Mouse (Mus musculus): ENCODE measurements around the gene Sh3bp5. TPM values are rescaled to one million over a fixed set of nuclear protein-coding genes. Genes with fewer than 3 reads are reported as not detected.

Sh3bp5 gene
- total and polyA plus RNA-seq, 3 experiments = 0.19 to 1.0 TPM; not detected in 1

- Histone ChIP-seq H3K9ac (ENCODE audit: control insufficient read depth, low read depth, low read length, poor library complexity, severe bottlenecking) (no peak overlapping the region), H3K4me1 (ENCODE audit: control insufficient read depth in 1 of 2, insufficient read depth in 2 of 2, low read length in 2 of 2) (no peaks in the 10 kb centered on the region), H3K36me3 (ENCODE audit: control insufficient read depth in 1 of 2, insufficient read depth in 2 of 2, low read length in 2 of 2) (peaks cover 0 to 2% of the 10 kb centered on the region in 2 experiments; a peak in 1 of 4 replicates), H3K4me3 (ENCODE audit: control insufficient read depth in 1 of 2, insufficient read depth in 1 of 2, low read depth in 2 of 2, low read length in 2 of 2) (no peak overlapping the region), H3K9me3 (replicated peaks; ENCODE audit: insufficient read depth, low read length) (no peaks in the 10 kb centered on the region), H3K27me3 (ENCODE audit: control insufficient read depth in 1 of 2, insufficient read depth in 2 of 2, low read length in 2 of 2) (peaks cover 4 to 6% of the 10 kb centered on the region in 2 experiments), H3K27ac (ENCODE audit: control insufficient read depth, low read depth, low read length) (no peak overlapping the region), H3K79me2 (ENCODE audit: control insufficient read depth, insufficient read depth, low read length, poor library complexity) (no peaks in the 10 kb centered on the region)
- TF ChIP-seq CHD1 (IDR thresholded peaks at IDR 0.05; ENCODE audit: low read depth, low read length) (no peak), MXI1 (IDR thresholded peaks at IDR 0.05; ENCODE audit: low read depth, low read length) (no peak), MAZ (IDR thresholded peaks at IDR 0.05; ENCODE audit: low read depth, low read length) (no peak), MYC (IDR thresholded peaks at IDR 0.05; ENCODE audit: low read depth, low read length) (no peak), MAFK (IDR thresholded peaks at IDR 0.05; ENCODE audit: borderline replicate concordance, low read depth, low read length) (no peak), ZKSCAN1 (IDR thresholded peaks at IDR 0.05; ENCODE audit: low read depth, low read length) (no peak), KAT2A (conservative IDR thresholded peaks at IDR 0.05; ENCODE audit: low read depth, low read length) (no peak), ZC3H11A (IDR thresholded peaks at IDR 0.05; ENCODE audit: low read depth, low read length) (no peak), POLR2AphosphoS5 (IDR thresholded peaks at IDR 0.05; ENCODE audit: borderline replicate concordance, low read depth, low read length) (no peak), SMC3 (IDR thresholded peaks at IDR 0.05; ENCODE audit: low read depth, low read length) (no peak), ZMIZ1 (IDR thresholded peaks at IDR 0.05; ENCODE audit: low read depth, low read length) (no peak), GABPA (IDR thresholded peaks at IDR 0.05; ENCODE audit: low read depth, low read length) (no peak), ELF1 (IDR thresholded peaks at IDR 0.05; ENCODE audit: low read depth, low read length) (no peak), TBP (IDR thresholded peaks at IDR 0.05; ENCODE audit: low read depth, low read length) (no peak), SIN3A (IDR thresholded peaks at IDR 0.05; ENCODE audit: low read length) (no peak), USF1 (IDR thresholded peaks at IDR 0.05; ENCODE audit: low read depth, low read length) (no peak), BHLHE40 (IDR thresholded peaks at IDR 0.05; ENCODE audit: borderline replicate concordance, low read depth, low read length) (no peak), RCOR1 (IDR thresholded peaks at IDR 0.05; ENCODE audit: low read depth, low read length) (no peak), USF2 (IDR thresholded peaks at IDR 0.05; ENCODE audit: borderline replicate concordance in 1 of 2, insufficient read depth in 1 of 2, low read depth in 1 of 2, low read length in 2 of 2) (no peak), JUND (IDR thresholded peaks at IDR 0.05; ENCODE audit: low read depth, low read length) (no peak)
- DNase-seq (ENCODE audit: low read depth, low spot score) = no peak
These were observed 1.5 kb downstream of the Sh3bp5 start for GRCm38 (mm10) chr14:31434426-31434825.

GRCm38 (mm10) chr14:31433851-31434360 is 2.0 kb downstream of the Sh3bp5 start:
- no peak for TF ChIP-seq MYC (IDR thresholded peaks at IDR 0.05; ENCODE audit: low read depth, low read length)
- no peak for TF ChIP-seq CTCF (IDR thresholded peaks at IDR 0.05 in 2 of 3, conservative IDR thresholded peaks at IDR 0.05 in 1 of 3; ENCODE audit: control insufficient read depth in 1 of 3, insufficient read depth in 1 of 3, low read depth in 2 of 3, low read length in 3 of 3, poor library complexity in 1 of 3, severe bottlenecking in 1 of 3)
- no peak for TF ChIP-seq POLR2AphosphoS2 (IDR thresholded peaks at IDR 0.05; ENCODE audit: low read length)
- DNase-seq (ENCODE audit: low read depth, low spot score) = no peak
- no peak overlapping the region for H3K4me3 ChIP-seq (ENCODE audit: control insufficient read depth in 1 of 2, insufficient read depth in 1 of 2, low read depth in 2 of 2, low read length in 2 of 2)
- H3K27me3 ChIP-seq (ENCODE audit: control insufficient read depth in 1 of 2, insufficient read depth in 2 of 2, low read length in 2 of 2) = peaks cover 4 to 6% of the 10 kb centered on the region in 2 experiments
- H3K4me1 ChIP-seq (ENCODE audit: control insufficient read depth in 1 of 2, insufficient read depth in 2 of 2, low read length in 2 of 2) = no peaks in the 10 kb centered on the region
- no peaks in the 10 kb centered on the region for H3K9me3 ChIP-seq (replicated peaks; ENCODE audit: insufficient read depth, low read length)
- no peaks in the 10 kb centered on the region for H3K79me2 ChIP-seq (ENCODE audit: control insufficient read depth, insufficient read depth, low read length, poor library complexity)
- H3K36me3 ChIP-seq (ENCODE audit: control insufficient read depth in 1 of 2, insufficient read depth in 2 of 2, low read length in 2 of 2) = peaks cover 0 to 2% of the 10 kb centered on the region in 2 experiments; a peak in 1 of 4 replicates
- no peak overlapping the region for H3K9ac ChIP-seq (ENCODE audit: control insufficient read depth, low read depth, low read length, poor library complexity, severe bottlenecking)
- no peak overlapping the region for H3K27ac ChIP-seq (ENCODE audit: control insufficient read depth, low read depth, low read length)

Measured in MEL (cell line).